Mouse (Mus musculus) embryonic facial prominence, embryonic 15.5 days (tissue): ENCODE measurements around the gene Mybbp1a. TPM values are rescaled to one million over a fixed set of nuclear protein-coding genes. Genes with fewer than 3 reads are reported as not detected.

Source experiments
- ATAC-seq: fragments of 200-750 bp; cut with Nextera tagmentation; 2 replicates; pipeline ENCODE4 v1.8.0; 2017; ENCODE audit warnings: low read depth, moderate TSS enrichment; ENCODE audit not compliant: insufficient number of reproducible peaks, low FRiP score, low TSS enrichment
- H3K27ac ChIP-seq: fragments of 300-500 bp; sonication (generic); replicated peaks from 2 replicates; pipeline ENCODE4 v1.5.1; 2015; ENCODE audit warnings: mild to moderate bottlenecking, inconsistent platforms
- H3K27me3 ChIP-seq: fragments of 300-500 bp; sonication (generic); 2 replicates; pipeline ENCODE4 v1.6.1; 2015; ENCODE audit warnings: inconsistent platforms
- H3K36me3 ChIP-seq: fragments of 300-500 bp; sonication (generic); 2 replicates; pipeline ENCODE4 v1.6.1; 2015; ENCODE audit warnings: mild to moderate bottlenecking, inconsistent platforms
- H3K4me1 ChIP-seq: fragments of 300-500 bp; sonication (generic); 2 replicates; pipeline ENCODE4 v1.6.1; 2015; ENCODE audit warnings: inconsistent platforms
- H3K4me2 ChIP-seq: fragments of 300-500 bp; sonication (generic); replicated peaks from 2 replicates; pipeline ENCODE4 v1.6.1; 2015; ENCODE audit warnings: mild to moderate bottlenecking, inconsistent platforms
- H3K4me3 ChIP-seq: fragments of 300-500 bp; sonication (generic); replicated peaks from 2 replicates; pipeline ENCODE4 v1.5.1; 2015; ENCODE audit warnings: mild to moderate bottlenecking, inconsistent platforms
- H3K9ac ChIP-seq: fragments of 300-500 bp; sonication (generic); 2 replicates; pipeline ENCODE4 v1.6.1; 2015; ENCODE audit warnings: inconsistent platforms
- H3K9me3 ChIP-seq: fragments of 300-500 bp; sonication (generic); replicated peaks from 2 replicates; pipeline ENCODE4 v1.6.1; 2016; ENCODE audit warnings: inconsistent platforms
- WGBS: fragments of 180-500 bp; shearing (Covaris S2); methylation state at CpG from one replicate; pipeline ENCODE4 v1.1.7; 2015; 5-methylcytosine and 5-hydroxymethylcytosine counted together
- polyA plus RNA-seq: library from polyadenylated mRNA; unstranded; fragments of >200 nt; fragmentation: Nextera tagmentation; extraction: Ambion mirVana; gene quantifications from 2 replicates; pipeline ENCODE4 v1.2.1, GENCODE M21; 2015

Gene Mybbp1a
- polyA plus RNA-seq, 1 experiment from 2014 or later, result 123 TPM

DNA sequence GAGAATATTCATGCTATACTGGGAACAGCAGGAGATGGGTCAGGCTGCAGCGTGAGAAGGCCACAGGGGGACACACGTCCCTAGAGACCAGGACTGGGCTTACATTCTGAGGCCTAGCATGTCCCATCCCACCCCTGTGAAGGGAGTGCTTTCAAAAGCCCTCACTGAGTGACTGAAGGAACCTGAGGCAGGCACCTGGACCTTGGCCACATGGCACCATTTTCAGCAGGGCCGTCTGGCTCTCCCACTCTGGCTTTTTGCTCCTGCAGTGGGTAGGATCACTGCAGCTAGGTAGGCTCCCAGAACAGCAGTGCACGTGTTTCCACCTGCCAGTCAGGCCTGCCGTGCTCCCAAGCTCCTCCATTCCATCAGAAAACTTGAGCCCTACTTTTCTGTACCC, 27.4 kb downstream of the Mybbp1a start:
- Histone ChIP-seq H3K27me3 (no peaks in the 10 kb centered on the region), H3K4me3 (no peak overlapping the region), H3K27ac (peak overlapping the region; percentile 69; the same call in 1 of the 2 replicates), H3K9me3 (no peaks in the 10 kb centered on the region), H3K9ac (no peak overlapping the region), H3K36me3 (no peaks in the 10 kb centered on the region), H3K4me1 (peaks cover 47% of the 10 kb centered on the region), H3K4me2 (no peak overlapping the region)
- ATAC-seq, result no peak
- WGBS, result 54% methylated on average over 5 of the region's 5 CpGs

DNA sequence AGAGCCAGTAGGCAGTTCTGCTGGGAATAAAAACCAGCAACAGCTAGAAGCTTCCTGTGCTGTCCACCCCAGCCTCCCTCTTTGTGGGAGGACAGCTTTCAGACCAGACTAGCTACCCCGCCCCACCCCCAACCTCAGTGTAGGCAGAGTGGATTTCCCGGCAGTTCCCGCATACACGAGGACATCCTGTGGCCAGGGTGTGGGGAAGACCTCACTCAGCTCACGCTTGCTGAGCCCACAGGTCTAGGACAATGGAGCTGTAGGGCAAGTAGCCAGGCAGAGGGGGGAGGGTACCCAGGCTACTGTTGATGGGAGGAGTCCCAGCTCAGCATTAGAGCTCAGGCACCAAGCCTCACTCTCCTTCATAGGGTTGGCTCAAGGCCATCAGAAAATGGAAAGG, 28.1 kb downstream of the Mybbp1a start:
- Histone ChIP-seq H3K9me3 (no peaks in the 10 kb centered on the region), H3K4me2 (no peak overlapping the region), H3K4me1 (peaks cover 47% of the 10 kb centered on the region), H3K27ac (peak overlapping the region; percentile 69), H3K36me3 (no peaks in the 10 kb centered on the region), H3K4me3 (no peak overlapping the region), H3K27me3 (no peaks in the 10 kb centered on the region), H3K9ac (no peak overlapping the region; the same call in 1 of the 2 replicates)
- 24% methylated on average over 5 of the region's 5 CpGs for WGBS
- peak; percentile 36; the same call in 1 of the 2 replicates for ATAC-seq

DNA sequence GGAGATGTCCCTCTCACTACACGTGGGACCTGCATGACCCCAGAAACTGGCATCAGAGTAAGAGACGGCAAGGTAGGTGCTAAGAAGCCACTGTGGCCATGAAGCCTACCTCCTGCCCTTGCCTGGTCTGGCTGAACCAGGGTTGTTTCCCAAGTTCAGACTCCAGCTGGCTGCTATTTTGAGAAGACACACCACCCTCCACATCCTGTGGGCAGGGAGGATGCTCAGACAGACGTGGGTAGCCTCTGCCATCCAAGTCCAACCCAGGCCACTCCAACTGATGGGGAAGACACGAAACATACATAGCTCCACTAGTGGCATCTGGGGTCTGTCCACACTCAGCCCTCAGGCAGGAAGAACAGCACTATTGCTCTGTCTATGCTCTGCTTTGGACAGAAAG, 28.8 kb downstream of the Mybbp1a start:
- Histone ChIP-seq H3K36me3 (no peaks in the 10 kb centered on the region), H3K9me3 (no peaks in the 10 kb centered on the region), H3K4me2 (no peak overlapping the region), H3K4me3 (no peak overlapping the region), H3K27ac (peak overlapping the region; percentile 69; the same call in 1 of the 2 replicates), H3K9ac (no peak overlapping the region), H3K27me3 (no peaks in the 10 kb centered on the region), H3K4me1 (peaks cover 47% of the 10 kb centered on the region)
- no peak for ATAC-seq
- WGBS, result 52% methylated on average over 4 of the region's 4 CpGs

DNA sequence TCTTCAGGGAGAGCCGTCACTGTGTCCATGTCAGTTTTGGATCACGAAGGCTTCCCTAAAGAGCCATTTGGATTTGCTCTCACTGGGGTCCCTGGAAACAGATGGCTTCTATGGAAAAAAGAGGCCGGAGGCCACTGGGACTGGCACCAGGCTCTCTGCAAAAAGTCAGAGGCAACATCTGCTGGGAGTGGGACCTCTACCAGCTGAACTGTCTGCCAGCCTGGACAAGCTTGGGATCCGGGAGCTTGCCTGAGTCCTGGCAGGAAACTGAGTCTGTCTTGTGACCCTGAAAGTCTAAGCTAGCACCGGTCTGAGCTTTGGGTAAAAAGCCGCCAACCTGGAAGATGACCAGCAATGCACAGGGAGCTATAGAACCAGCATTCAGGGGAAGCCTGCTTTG, 30.2 kb downstream of the Mybbp1a start:
- H3K27ac ChIP-seq, result no peak overlapping the region
- H3K27me3 ChIP-seq, result no peaks in the 10 kb centered on the region
- 79% methylated on average over 6 of the region's 6 CpGs for WGBS
- ATAC-seq, result no peak
- H3K36me3 ChIP-seq, result no peaks in the 10 kb centered on the region
- H3K9ac ChIP-seq, result no peak overlapping the region
- no peaks in the 10 kb centered on the region for H3K9me3 ChIP-seq
- no peak overlapping the region for H3K4me3 ChIP-seq
- peaks cover 38% of the 10 kb centered on the region for H3K4me1 ChIP-seq
- H3K4me2 ChIP-seq, result no peak overlapping the region

DNA sequence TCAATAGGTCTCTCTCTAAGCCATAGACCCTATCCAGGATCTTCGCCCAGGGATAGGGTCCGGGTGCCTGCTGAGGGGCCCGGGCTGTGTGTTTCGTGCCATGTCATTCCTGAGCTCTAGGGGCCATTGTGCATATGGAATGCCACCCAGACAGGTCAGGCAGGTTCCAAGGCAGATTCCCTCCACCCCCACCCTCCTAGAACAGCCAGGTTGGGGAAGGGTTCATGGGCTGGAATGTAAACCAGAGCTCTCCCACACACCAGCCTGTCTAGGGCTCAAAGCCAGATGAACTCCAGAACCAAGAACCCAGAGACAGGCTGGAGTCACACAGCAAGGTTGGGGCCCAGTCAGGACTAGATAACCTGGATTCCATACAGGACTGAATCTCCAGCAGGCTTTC, 32.4 kb downstream of the Mybbp1a start:
- no peak overlapping the region for H3K9ac ChIP-seq
- H3K4me2 ChIP-seq, result no peak overlapping the region
- H3K27me3 ChIP-seq, result no peaks in the 10 kb centered on the region
- H3K27ac ChIP-seq, result no peak overlapping the region
- peaks cover 39% of the 10 kb centered on the region for H3K4me1 ChIP-seq
- no peaks in the 10 kb centered on the region for H3K9me3 ChIP-seq
- H3K4me3 ChIP-seq, result no peak overlapping the region
- ATAC-seq, result 0 out of 2 replicates have a peak, but pooled peaks have one; percentile 8
- WGBS, result 57% methylated on average over 4 of the region's 4 CpGs
- no peaks in the 10 kb centered on the region for H3K36me3 ChIP-seq

DNA sequence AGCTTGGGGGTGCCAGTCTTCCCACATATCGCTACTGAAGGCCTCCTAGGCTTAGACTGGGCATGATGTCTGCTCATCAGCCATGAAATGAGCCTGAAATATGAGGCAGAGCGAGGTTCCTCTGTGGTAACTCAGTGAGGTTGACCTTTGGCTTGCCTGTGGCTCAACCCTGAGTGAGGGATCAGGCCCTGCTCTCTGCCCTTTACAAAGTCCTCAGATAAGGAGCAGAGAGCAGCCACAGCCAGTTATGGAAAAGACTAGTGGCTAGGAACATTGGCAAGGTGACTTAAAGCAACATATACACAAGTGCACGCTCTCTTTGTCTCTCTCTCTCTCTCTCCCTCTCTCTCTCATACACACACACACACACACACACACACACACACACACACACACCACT, 33.8 kb downstream of the Mybbp1a start:
- H3K36me3 ChIP-seq, result no peaks in the 10 kb centered on the region
- no peak overlapping the region for H3K27ac ChIP-seq
- H3K4me2 ChIP-seq, result no peak overlapping the region
- H3K9me3 ChIP-seq, result no peaks in the 10 kb centered on the region
- H3K4me1 ChIP-seq, result peaks cover 27% of the 10 kb centered on the region
- H3K27me3 ChIP-seq, result no peaks in the 10 kb centered on the region
- no peak for ATAC-seq
- no peak overlapping the region for H3K9ac ChIP-seq
- no peak overlapping the region for H3K4me3 ChIP-seq
- 79% methylated on average over 3 of the region's 3 CpGs for WGBS

DNA sequence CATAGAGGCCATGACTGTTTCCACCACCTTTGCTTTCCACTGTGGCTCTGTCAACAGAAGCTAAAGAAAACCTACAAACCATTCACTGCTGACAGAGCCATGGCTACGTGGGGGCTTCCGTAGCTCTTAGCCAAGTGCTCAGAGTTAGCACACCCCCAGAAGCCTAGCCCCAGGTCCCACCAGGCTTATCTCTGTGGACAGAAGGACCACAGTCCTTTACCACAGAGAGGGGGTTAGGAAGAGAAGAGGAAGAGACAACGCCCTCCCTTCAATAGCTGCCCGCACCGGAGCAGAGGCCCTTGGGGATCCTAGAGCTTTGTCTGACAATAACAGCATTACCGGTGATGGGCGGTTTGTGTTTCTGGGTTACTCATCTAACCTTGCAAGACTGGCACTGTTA, 34.3 kb downstream of the Mybbp1a start:
- no peak overlapping the region for H3K4me2 ChIP-seq
- no peak overlapping the region for H3K9ac ChIP-seq
- no peaks in the 10 kb centered on the region for H3K27me3 ChIP-seq
- H3K27ac ChIP-seq, result no peak overlapping the region
- no peak overlapping the region for H3K4me3 ChIP-seq
- H3K4me1 ChIP-seq, result peaks cover 23% of the 10 kb centered on the region
- 61% methylated on average over 7 of the region's 7 CpGs for WGBS
- ATAC-seq, result no peak
- H3K36me3 ChIP-seq, result no peaks in the 10 kb centered on the region
- no peaks in the 10 kb centered on the region for H3K9me3 ChIP-seq

DNA sequence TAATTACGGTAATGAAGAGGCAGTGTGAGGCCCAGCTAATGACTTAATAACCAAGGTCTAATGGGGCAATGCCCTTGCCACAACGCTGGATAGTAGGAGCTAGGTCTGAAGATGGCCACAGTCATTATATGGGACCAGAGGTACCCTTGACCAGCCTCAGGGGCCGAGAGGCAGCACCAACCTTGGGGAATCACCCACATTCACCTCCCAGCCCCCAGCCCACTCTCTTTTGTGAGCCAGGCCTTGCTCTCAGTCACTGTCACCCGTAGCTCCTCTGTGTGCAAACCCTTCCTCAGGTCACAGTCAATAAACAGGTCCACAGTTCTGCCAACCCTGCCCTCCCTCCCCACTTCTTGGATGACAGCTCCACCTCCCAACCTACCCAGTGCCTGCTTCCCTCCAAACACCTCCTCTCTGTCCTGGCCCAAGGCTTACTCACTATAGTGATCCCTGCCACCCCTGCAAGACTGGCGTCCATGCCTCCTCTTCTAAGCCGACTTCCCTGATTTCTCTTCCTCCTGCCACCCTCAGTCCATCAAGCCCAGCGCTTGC, 35.0 kb downstream of the Mybbp1a start:
- H3K27me3 ChIP-seq, result no peaks in the 10 kb centered on the region
- no peak overlapping the region for H3K9ac ChIP-seq
- no peak for ATAC-seq
- 77% methylated on average over 7 of the region's 7 CpGs for WGBS
- H3K27ac ChIP-seq, result no peak overlapping the region
- H3K36me3 ChIP-seq, result no peaks in the 10 kb centered on the region
- peaks cover 22% of the 10 kb centered on the region for H3K4me1 ChIP-seq
- H3K4me3 ChIP-seq, result no peak overlapping the region
- H3K4me2 ChIP-seq, result no peak overlapping the region
- no peaks in the 10 kb centered on the region for H3K9me3 ChIP-seq

DNA sequence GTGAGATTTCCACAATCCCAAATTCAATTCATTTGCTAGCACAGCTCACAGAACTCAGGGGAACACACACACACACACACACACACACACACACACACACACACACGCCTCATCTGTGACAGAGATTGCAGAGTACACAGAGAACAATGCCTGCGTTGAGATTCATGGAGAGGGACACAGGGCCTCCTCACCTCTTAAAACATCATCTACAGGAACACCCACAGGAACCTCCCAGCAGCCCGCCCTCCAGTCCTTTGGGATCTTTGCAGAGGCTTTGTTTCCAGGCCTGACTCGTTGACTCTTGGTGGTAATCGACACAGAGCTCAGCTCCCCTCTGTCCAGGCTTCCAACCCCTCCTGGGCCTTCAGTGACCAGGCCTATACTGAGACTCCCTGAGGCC, 36.0 kb downstream of the Mybbp1a start:
- no peak overlapping the region for H3K4me2 ChIP-seq
- ATAC-seq, result no peak
- no peaks in the 10 kb centered on the region for H3K9me3 ChIP-seq
- H3K27me3 ChIP-seq, result no peaks in the 10 kb centered on the region
- WGBS, result 33% methylated on average over 5 of the region's 5 CpGs
- H3K36me3 ChIP-seq, result no peaks in the 10 kb centered on the region
- no peak overlapping the region for H3K4me3 ChIP-seq
- peaks cover 20% of the 10 kb centered on the region for H3K4me1 ChIP-seq
- no peak overlapping the region for H3K9ac ChIP-seq
- H3K27ac ChIP-seq, result peak overlapping the region; percentile 65; the same call in 1 of the 2 replicates

DNA sequence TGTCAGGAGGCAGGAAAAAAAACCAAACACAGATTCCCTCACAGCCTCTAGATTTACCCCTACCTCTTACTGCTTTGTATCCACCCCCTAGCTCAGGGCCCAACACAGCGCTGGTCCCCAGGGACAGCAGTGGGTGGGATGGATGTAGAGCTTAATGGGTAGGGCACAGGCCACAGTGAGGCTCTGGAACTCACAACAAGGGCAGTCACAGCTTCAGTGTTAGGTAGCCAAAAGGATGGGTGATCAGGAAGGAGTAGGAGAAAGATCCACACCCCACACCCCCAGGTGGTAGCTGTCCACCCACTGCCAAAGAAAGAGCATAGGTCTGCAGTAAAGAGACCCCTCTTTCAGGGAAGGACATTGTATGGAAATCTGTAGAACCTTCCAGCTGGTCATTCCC, 36.5 kb downstream of the Mybbp1a start:
- WGBS, result 76% methylated on average over 1 of the region's 1 CpGs
- peak overlapping the region; percentile 65 for H3K27ac ChIP-seq
- no peak for ATAC-seq

DNA sequence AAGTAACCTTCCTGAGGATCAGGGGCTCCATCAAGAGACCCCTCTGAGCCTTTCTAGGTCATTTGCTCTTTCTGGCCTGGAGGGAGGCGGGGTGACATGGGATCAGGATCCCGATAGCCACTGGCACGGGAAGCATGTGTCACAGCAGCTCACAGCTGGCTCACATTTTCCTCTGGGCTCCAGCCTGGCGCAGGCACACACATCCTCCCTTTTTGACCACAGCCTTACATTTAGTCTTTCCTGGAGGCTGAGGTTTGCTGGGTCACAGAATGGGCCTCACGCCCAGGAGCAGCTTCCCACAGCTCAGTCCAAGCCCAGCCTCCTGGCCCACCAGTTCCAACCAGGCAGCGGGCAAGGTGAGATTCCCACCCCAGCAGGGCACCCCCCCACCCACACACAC, 37.1 kb downstream of the Mybbp1a start:
- Histone ChIP-seq H3K4me2 (no peak overlapping the region), H3K27me3 (no peaks in the 10 kb centered on the region), H3K36me3 (no peaks in the 10 kb centered on the region), H3K9me3 (no peaks in the 10 kb centered on the region), H3K4me1 (peaks cover 15% of the 10 kb centered on the region), H3K27ac (peak overlapping the region; percentile 65), H3K4me3 (no peak overlapping the region), H3K9ac (no peak overlapping the region)
- ATAC-seq, result peak; percentile 55
- 35% methylated on average over 6 of the region's 6 CpGs for WGBS

More for the DNA sequence above, 36.5 kb downstream of the Mybbp1a start:
- Histone ChIP-seq H3K27me3 (no peaks in the 10 kb centered on the region), H3K4me1 (peaks cover 15% of the 10 kb centered on the region), H3K9me3 (no peaks in the 10 kb centered on the region), H3K4me3 (no peak overlapping the region), H3K36me3 (no peaks in the 10 kb centered on the region), H3K9ac (no peak overlapping the region), H3K4me2 (no peak overlapping the region)

DNA sequence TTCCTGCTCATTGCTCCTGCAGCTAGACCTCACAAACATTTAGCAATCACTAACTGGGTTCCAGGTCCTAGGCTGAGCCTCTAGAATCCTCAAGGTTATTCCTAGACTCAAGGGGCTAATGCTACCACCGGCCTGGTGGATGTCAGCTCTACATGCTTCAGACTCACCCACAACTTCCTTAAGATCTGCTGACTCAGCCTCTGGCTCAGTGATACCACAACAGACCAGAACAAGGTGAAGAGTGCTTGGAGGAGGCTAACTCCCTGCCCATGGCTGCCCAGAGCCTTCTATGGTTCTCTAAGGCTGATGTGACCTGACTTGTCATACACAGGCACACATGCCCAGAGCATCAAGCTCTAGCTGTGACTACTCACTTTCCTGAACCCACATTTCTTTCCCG, 38.3 kb downstream of the Mybbp1a start:
- no peak overlapping the region for H3K9ac ChIP-seq
- no peaks in the 10 kb centered on the region for H3K36me3 ChIP-seq
- peaks cover 15% of the 10 kb centered on the region for H3K4me1 ChIP-seq
- H3K4me3 ChIP-seq, result no peak overlapping the region
- no peaks in the 10 kb centered on the region for H3K27me3 ChIP-seq
- H3K27ac ChIP-seq, result no peak overlapping the region
- H3K4me2 ChIP-seq, result no peak overlapping the region
- 79% methylated on average over 2 of the region's 2 CpGs for WGBS
- H3K9me3 ChIP-seq, result no peaks in the 10 kb centered on the region
- no peak for ATAC-seq
